Comparison of ENCODE assay signal across 9 mouse cellular contexts in genomic region chr8:25306769-25307491, GRCm38 (mm10).
DNase-seq lines count a peak whose midpoint lies in the region; ATAC-seq and TF ChIP-seq lines count a peak whose summit lies in the region.
"Had no signal": no experiment of that assay in that cellular context is flagged by ENCODE, and none has a peak within 500 bp of the region (broad histone marks: within the 10 kb centered on the region; RNA-seq: fewer than 3 reads in every experiment).

No protein-coding gene starts in this region.

- H3K4me2 ChIP-seq in midbrain, embryonic 13.5 days (replicated peaks) = no peak overlapping the region
- no peak overlapping the region for H3K4me2 ChIP-seq in heart, postnatal 0 days (ENCODE audit: low read depth, low read length)

- H3K4me1 ChIP-seq in midbrain, embryonic 13.5 days (replicated peaks) = peaks cover 14% of the 10 kb centered on the region
- peaks cover 14% of the 10 kb centered on the region for H3K4me1 ChIP-seq in midbrain, embryonic 10.5 days
- peaks cover 8% of the 10 kb centered on the region for H3K4me1 ChIP-seq in heart, postnatal 0 days (ENCODE audit: control insufficient read depth, insufficient read depth)

- H3K9ac ChIP-seq in midbrain, embryonic 13.5 days (replicated peaks) = no peak overlapping the region
- no peak overlapping the region for H3K9ac ChIP-seq in heart, postnatal 0 days (replicated peaks; ENCODE audit: low read depth, low read length)

- TF ChIP-seq EP300 in heart, postnatal 0 days (IDR thresholded peaks at IDR 0.05; ENCODE audit: low read depth) = no peak

- no peaks in the 10 kb centered on the region for H3K27me3 ChIP-seq in midbrain, embryonic 13.5 days
- no peaks in the 10 kb centered on the region for H3K27me3 ChIP-seq in midbrain, embryonic 10.5 days (ENCODE audit: low read depth, poor library complexity, severe bottlenecking)
- no peaks in the 10 kb centered on the region for H3K27me3 ChIP-seq in heart, postnatal 0 days (ENCODE audit: control insufficient read depth, insufficient read depth, low read length)

- no peak overlapping the region for H3K4me3 ChIP-seq in midbrain, embryonic 13.5 days (replicated peaks)
- H3K4me3 ChIP-seq in midbrain, embryonic 10.5 days = no peak overlapping the region
- no peak overlapping the region for H3K4me3 ChIP-seq in heart, postnatal 0 days (ENCODE audit: low read depth, low read length)

- peak; percentile 17 for DNase-seq in cerebellum, adult 11-12 months
- DNase-seq in midbrain, embryonic 10.5 days (ENCODE audit: low spot score) = no peak
- no peak for DNase-seq in heart, postnatal 0 days (ENCODE audit: low spot score)
- peak; percentile 36 to 40 for DNase-seq in lung, postnatal 4 days
- DNase-seq in right cerebral cortex, adult 18-20 months = no peak
- no peak for DNase-seq in yolk sac, embryonic 10.5 days (ENCODE audit: low spot score)

- no peak for TF ChIP-seq CTCF in heart, postnatal 0 days (IDR thresholded peaks at IDR 0.05; ENCODE audit: low read depth)

- H3K27ac ChIP-seq in midbrain, embryonic 13.5 days = peak overlapping the region; percentile 26; the same call in 1 of the 2 replicates
- H3K27ac ChIP-seq in midbrain, embryonic 10.5 days (replicated peaks) = no peak overlapping the region
- H3K27ac ChIP-seq in heart, postnatal 0 days (ENCODE audit: low read depth) = peak overlapping the region; percentile 13; the same call in 1 of the 2 replicates

- no peak for ATAC-seq in cerebellum, adult (ENCODE audit: insufficient number of reproducible peaks, low FRiP score, low TSS enrichment)
- ATAC-seq in midbrain, embryonic 13.5 days = no peak
- ATAC-seq in heart, postnatal 0 days (ENCODE audit: insufficient read depth, low read depth) = peak; percentile 36; the same call in 1 of the 2 replicates
- ATAC-seq: forebrain, embryonic 16.5 days had no signal

- no peaks in the 10 kb centered on the region for H3K9me3 ChIP-seq in midbrain, embryonic 13.5 days
- H3K9me3 ChIP-seq in midbrain, embryonic 10.5 days (replicated peaks) = no peaks in the 10 kb centered on the region
- no peaks in the 10 kb centered on the region for H3K9me3 ChIP-seq in heart, postnatal 0 days (replicated peaks; ENCODE audit: control insufficient read depth, low read length)

- WGBS in midbrain, embryonic 13.5 days = 60% methylated on average over 15 of the region's 15 CpGs
- 76% methylated on average over 15 of the region's 15 CpGs for WGBS in midbrain, embryonic 10.5 days
- 71% methylated on average over 15 of the region's 15 CpGs for WGBS in heart, postnatal 0 days

- H3K36me3 ChIP-seq in midbrain, embryonic 13.5 days = no peaks in the 10 kb centered on the region
- H3K36me3 ChIP-seq in midbrain, embryonic 10.5 days = no peaks in the 10 kb centered on the region
- no peaks in the 10 kb centered on the region for H3K36me3 ChIP-seq in heart, postnatal 0 days (replicated peaks; ENCODE audit: control insufficient read depth, insufficient read depth, low read length)

Comparison
In these comparisons a context has a peak if more than half of its experiments do, and no peak if none do; other contexts are left out.
1. DNase-seq: peak in cerebellum, adult 11-12 months (single experiment) and lung, postnatal 4 days (2 of 2); none in midbrain, embryonic 10.5 days (single experiment), heart, postnatal 0 days (single experiment), right cerebral cortex, adult 18-20 months (single experiment) and yolk sac, embryonic 10.5 days (single experiment).